Mouse (Mus musculus) neutrophil, adult 65 days (primary cell): ENCODE measurements around the gene Amy2a2. TPM values are rescaled to one million over a fixed set of nuclear protein-coding genes. Genes with fewer than 3 reads are reported as not detected.

Experiments
- total RNA-seq: library from RNA; stranded (reverse); gene quantifications from 2 replicates; pipeline ENCODE4 v1.2.4, GENCODE M21; 2023

Gene Amy2a2
- total RNA-seq: not detected in 2 replicates

DNA sequence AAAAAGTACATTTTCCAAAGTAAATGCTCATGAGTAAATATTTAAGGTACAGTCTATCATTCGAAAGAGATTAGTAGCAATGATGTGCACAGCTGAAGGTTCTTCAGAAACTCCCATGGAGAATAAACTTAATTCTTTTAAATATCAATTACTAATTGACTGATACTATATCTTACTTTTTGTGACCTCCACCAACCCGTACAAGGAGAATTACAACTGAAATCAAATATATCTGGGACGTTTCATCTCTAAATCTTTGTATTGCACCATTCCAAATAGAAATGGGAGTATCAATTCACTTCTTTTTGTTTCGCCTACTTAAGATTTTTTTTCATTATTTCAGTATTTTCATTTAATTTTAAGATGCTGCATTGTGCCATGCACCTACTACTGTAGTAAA is at the start of gene Amy2a2:
Gene Amy2a2 (minus strand): TSS at position 101 of the 400 bp plus-strand sequence.

DNA sequence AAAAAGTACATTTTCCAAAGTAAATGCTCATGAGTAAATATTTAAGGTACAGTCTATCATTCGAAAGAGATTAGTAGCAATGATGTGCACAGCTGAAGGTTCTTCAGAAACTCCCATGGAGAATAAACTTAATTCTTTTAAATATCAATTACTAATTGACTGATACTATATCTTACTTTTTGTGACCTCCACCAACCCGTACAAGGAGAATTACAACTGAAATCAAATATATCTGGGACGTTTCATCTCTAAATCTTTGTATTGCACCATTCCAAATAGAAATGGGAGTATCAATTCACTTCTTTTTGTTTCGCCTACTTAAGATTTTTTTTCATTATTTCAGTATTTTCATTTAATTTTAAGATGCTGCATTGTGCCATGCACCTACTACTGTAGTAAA is 32.5 kb downstream of the Amy2a2 start, which contains the start of gene Amy2a3:
Gene Amy2a3 (minus strand): TSS at position 101 of the 400 bp plus-strand sequence.

Other genes with a start within 250 kb of the Amy2a2 start
- not detected in 2 replicates for gene Amy2a5, start 97.8 kb downstream of the Amy2a2 start, total RNA-seq
- gene Amy2a4, start 65.2 kb downstream of the Amy2a2 start, total RNA-seq: not detected in 2 replicates
- gene Amy2a3, start 32.6 kb downstream of the Amy2a2 start, total RNA-seq: not detected in 2 replicates
- gene Amy2a1, start 175.8 kb upstream of the Amy2a2 start, total RNA-seq: not detected in 2 replicates